Mouse (Mus musculus): ENCODE results near the gene Hsd17b6.
A peak's percentile ranks its signal among the peaks of the same experiment; 100 is the strongest.

Hsd17b6 gene

DNA sequence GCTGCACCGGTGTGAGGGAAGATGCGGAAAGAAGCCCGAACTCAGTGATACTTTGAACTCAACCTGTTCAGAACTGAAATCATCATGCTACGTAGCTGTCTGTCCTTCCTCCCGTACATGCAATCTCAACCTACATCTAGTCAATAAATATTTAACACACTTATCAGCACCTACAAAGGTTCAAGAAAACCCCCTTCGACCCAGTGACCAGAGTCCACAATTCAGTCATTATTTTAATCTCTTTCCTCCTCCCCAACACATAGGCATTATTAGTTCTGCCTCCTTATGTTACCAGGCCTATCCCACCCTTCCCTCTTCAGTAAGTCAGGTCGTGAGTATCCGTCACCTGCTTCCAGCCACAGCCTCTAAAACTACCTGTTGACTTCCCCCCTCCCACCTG is 1.9 kb downstream of the Hsd17b6 start:
- no peak for DNase-seq (ENCODE audit: low spot score in 2 of 2)

- no peak for DNase-seq (ENCODE audit: low spot score in 2 of 2)
Measured at GRCm38 (mm10) chr10:128004918-128005317, 2.5 kb downstream of the Hsd17b6 start.

GRCm38 (mm10) chr10:128003281-128003801 is 4.1 kb downstream of the Hsd17b6 start:
- DNase-seq (ENCODE audit: low spot score in 2 of 2) = no peak

- DNase-seq (ENCODE audit: low spot score in 2 of 2) = no peak
Measured at GRCm38 (mm10) chr10:127998260-127998659, 9.2 kb downstream of the Hsd17b6 start.

DNA sequence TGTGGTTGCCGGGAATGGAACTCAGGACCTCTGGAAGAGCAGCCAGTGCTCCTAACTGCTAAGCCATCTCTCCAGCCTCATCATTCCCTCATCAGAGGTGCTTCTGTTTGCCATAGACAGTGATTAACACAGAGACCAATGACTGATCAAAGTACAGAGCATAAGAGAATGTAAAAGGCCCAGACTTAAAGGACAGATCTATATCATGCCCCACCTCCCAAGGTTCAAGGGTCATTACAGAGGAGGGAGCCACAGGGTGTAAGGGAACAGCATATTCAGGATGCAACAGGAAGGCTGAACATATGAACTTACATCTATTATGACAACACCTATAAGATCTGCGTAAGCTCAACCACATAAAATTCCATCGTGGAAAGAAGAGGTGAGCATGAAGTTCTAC is 10.7 kb downstream of the Hsd17b6 start:
- no peak for DNase-seq (ENCODE audit: low spot score in 2 of 2)

DNA sequence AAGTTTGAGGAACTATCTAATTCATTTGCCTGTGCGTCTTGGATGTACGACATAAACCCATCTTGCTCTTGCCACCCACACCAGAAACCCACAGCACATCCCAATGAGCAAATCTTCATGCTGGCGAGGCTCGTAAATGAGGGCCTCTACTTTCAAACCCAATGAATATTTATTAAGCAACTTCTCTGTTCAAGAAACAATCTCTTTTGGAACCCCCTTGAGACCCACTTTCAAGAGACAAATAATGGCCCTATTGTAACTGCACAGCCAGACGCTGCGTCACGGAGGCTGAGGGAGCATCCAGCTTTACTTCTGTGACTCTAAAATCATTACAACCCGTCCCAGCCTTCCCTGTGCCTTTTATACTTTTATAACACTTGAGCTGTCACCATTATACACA is 21.8 kb downstream of the Hsd17b6 start:
- DNase-seq (ENCODE audit: low spot score in 2 of 2) = peak in 1 of 2 experiments; percentile 4

GRCm38 (mm10) chr10:127984650-127985049 is 22.8 kb downstream of the Hsd17b6 start:
- peak in 1 of 2 experiments; percentile 7 for DNase-seq (ENCODE audit: low spot score in 2 of 2)

- DNase-seq (ENCODE audit: low spot score in 2 of 2) = no peak
Measured at GRCm38 (mm10) chr10:127975503-127975902, 31.9 kb downstream of the Hsd17b6 start.

DNA sequence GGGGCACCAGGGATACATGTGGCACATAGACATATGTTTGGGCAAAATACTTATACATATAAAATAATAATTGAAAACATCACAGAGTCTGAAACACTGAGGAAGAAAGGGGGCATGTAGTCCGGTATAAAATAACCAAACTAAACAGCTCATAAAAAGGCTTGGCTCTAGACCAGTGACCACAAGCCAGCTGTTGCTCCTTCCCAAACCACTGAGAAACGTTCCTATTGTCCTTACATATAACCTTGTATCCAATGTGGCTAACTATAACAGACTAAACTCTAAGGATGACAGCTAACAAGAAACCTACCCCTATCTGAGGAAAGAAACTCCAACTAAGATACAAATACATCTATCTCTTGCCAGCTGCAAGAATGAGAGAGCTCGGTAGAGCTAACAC is 33.3 kb downstream of the Hsd17b6 start:
- DNase-seq (ENCODE audit: low spot score in 2 of 2) = no peak

- DNase-seq (ENCODE audit: low spot score in 2 of 2) = no peak
Measured at GRCm38 (mm10) chr10:127971135-127971534, 36.3 kb downstream of the Hsd17b6 start.

- DNase-seq (ENCODE audit: low spot score in 2 of 2) = no peak
Measured at GRCm38 (mm10) chr10:127970359-127970831, 37.0 kb downstream of the Hsd17b6 start.

- DNase-seq (ENCODE audit: low spot score in 2 of 2) = no peak
Measured at GRCm38 (mm10) chr10:127969820-127970219, 37.6 kb downstream of the Hsd17b6 start.

DNA sequence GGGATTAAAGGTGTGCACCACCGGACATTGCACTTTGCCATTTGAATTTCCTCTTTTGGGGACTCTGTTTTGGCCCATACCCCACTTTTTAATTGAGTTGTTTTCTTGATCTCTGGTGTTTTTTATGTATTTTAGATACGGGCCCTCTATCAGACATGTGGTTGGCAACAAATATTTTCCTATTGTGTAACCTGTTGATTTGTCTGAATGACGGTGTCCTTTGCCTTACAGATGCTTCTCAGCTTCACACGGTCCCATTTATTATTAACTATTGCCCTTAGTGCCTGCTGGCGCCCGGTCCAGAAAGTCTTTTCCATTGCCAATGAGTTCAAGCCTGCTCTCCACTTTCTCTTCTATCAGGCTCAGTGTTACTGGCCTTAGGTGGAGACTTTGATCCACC is 40.9 kb downstream of the Hsd17b6 start:
- no peak for DNase-seq (ENCODE audit: low spot score in 2 of 2)

- no peak for DNase-seq (ENCODE audit: low spot score in 2 of 2)
Measured at GRCm38 (mm10) chr10:127964004-127964403, 43.4 kb downstream of the Hsd17b6 start.

- DNase-seq (ENCODE audit: low spot score in 2 of 2) = no peak
Measured at GRCm38 (mm10) chr10:127962451-127962850, 45.0 kb downstream of the Hsd17b6 start.

DNA sequence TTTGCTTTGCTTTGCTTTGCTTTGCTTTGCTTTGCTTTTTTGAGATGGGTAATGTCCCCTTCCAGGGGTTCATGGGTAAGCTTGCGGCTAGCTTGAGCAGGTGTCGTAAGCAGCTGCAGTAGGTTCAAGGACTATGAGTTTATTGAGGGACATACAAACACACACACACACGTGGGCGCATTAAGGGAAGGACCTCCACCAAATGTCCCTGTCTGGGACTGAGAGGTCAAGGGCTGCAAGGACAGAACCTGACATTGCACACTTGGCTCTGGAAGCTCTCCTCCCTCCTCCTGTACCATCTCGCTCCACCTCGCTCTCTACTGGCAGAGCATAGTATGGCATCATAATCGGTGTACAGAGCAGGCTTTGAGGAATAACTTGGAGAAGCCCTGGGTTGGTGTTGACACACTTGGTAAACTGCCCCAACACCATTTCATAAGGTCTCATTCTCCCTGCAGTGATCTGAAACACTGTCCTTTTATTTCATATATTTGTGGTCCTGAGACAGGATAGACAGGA is 48.2 kb downstream of the Hsd17b6 start:
- no peak for DNase-seq (ENCODE audit: low spot score in 2 of 2)

GRCm38 (mm10) chr10:127956168-127956816 is 51.1 kb downstream of the Hsd17b6 start:
- DNase-seq (ENCODE audit: low spot score in 2 of 2) = peak in 1 of 2 experiments; percentile 64

DNA sequence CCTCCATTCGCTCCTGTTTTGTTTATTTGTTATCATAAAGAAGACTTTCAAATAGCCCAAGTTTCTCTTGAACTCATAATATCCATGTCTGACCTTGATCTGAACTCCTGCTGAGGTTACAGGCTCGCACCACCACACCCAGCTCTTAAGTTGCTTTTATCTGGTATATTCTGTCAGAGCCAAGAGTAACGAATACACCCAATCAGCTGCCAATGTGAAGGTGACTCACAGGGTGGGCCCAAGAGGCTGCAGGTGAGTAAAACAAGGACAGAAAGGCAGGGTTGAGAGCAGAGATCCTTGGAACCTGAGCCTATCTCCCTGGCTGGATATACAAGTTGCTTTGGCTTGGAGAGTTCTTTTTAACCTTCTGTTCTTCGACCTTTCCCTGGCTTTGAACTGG is 52.4 kb downstream of the Hsd17b6 start:
- DNase-seq (ENCODE audit: low spot score in 2 of 2) = no peak

DNA sequence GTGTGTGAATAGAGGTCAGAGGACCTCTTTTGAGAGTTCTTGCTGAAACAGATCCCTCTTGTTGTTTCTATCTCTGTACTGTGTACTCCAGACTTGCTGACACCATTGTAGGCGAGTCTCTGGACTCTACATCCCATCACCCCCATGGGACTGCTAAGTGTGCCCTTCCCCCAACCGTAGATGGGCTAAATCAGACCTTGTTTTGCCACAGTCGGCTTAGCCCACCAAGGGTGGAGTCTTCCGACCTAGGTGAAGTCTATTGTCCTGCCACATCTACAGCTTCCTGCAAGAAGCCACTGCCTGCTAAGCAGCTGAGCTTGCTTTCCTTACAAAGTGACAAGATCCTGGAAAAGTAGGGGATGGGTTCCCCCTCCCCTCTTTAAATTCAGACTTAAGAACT is 55.6 kb downstream of the Hsd17b6 start:
- no peak for DNase-seq (ENCODE audit: low spot score in 2 of 2)

DNA sequence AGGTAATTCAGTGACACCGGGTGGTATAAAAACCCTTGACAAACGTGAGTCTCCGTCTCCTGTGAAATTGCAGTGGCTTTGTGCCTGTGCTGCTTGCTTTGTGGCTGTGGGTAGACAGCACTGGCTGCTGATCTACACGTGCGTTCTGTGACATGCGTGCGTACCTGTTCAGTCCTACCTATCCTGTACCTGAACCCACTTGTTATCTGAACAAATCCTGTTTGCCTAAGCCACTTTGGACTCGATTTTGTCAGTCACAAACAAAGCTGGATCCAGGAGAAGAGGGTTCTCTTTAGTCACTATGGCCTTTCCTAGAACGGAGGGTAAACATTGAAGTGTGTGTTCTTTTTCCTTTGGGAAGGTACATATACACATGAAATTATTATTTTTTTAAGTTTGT is 56.0 kb downstream of the Hsd17b6 start:
- DNase-seq (ENCODE audit: low spot score in 2 of 2) = no peak

- no peak for DNase-seq (ENCODE audit: low spot score in 2 of 2)
Measured at GRCm38 (mm10) chr10:127949596-127950130, 57.7 kb downstream of the Hsd17b6 start.

- peak in 1 of 2 experiments; percentile 25 for DNase-seq (ENCODE audit: low spot score in 2 of 2)
Measured at GRCm38 (mm10) chr10:127945432-127946064, 61.9 kb downstream of the Hsd17b6 start.
